Mouse (Mus musculus) ovary, postnatal 36 days (tissue): ENCODE results near the gene Evi5l.
A peak's percentile ranks its signal among the peaks of the same experiment; 100 is the strongest.

Source experiments
- DNase-seq: peaks from one replicate; pipeline ENCODE4 v3.0.0; 2022; ENCODE audit warnings: low spot score, mixed read lengths

The Evi5l gene

DNA sequence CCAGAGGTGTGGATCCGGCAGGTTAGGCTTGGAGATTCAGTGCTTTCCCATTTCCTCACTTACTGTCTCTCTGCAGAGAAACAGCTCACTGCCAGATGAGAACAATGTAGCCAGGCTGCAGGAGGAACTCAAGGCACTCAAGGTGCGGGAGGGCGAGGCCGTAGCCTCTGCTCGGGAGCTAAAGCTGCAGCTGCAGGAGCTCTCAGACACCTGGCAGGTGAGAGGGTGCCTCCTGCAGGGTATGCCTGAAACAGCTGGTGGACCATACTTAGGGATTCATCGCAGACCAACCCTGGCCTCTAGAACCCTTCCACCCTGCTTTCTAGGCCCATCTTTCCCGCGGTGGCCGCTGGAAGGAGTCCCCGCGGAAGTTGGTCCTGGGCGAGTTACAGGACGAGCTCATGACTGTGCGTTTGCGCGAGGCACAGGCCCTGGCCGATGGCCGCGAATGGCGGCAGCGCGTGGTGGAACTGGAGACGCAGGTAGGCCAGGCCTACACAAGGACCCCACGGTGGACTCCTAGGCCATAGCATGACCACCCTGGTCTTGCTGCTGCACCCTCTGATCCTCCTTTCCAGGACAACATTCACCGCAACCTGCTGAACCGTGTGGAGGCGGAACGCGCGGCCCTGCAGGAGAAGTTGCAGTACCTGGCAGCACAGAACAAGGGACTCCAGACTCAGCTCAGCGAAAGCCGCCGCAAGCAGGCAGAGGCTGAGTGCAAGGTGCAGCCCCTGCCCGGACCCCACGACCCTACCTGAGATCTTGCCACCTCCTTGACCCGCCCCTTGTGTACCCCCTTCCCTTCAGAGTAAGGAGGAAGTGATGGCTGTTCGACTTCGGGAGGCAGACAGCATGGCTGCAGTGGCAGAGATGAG, 39.1 kb downstream of the Evi5l start:
- no peak for DNase-seq

GRCm38 (mm10) chr8:4206182-4207015, 40.0 kb downstream of the Evi5l start:
- no peak for DNase-seq

DNA sequence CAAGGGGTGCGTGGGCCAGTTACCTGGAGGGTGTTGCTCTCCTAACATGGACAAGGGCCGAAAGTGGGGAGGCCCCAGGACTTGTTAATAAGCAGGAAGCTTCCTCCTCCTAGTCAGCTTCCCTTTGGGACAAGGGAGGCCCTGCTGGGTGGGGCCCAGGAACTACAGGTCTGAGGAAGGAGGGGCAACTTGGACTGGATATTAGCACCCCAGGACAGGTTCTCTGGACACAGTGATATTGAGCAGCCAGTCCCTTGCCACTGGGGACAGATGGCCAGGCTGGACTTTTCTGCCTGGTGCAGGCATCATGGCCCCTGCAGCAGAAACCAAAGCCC, 40.6 kb downstream of the Evi5l start:
- no peak for DNase-seq

- DNase-seq: no peak
These were observed 44.7 kb downstream of the Evi5l start for GRCm38 (mm10) chr8:4211097-4211496.

DNA sequence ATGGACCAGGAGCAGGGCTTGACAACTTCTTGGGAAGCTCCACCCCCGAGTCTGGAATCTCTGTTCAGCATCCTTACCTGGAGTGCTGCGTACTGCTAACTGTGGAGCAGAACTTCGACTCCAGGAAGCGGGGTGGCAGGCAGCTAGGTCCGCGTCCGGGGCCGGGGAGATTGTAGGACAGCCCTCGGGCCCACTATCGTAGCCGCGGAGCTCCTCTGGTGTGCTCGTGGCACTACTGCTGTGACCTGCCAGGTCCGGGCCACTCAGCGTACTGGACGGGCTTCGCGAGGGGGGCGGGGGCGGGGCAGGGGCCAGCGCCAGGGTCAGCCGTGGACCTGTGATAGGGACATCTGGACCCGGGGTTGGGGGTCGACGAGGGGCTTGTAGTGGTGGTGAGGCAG, 46.4 kb downstream of the Evi5l start:
- DNase-seq: peak; percentile 32

DNA sequence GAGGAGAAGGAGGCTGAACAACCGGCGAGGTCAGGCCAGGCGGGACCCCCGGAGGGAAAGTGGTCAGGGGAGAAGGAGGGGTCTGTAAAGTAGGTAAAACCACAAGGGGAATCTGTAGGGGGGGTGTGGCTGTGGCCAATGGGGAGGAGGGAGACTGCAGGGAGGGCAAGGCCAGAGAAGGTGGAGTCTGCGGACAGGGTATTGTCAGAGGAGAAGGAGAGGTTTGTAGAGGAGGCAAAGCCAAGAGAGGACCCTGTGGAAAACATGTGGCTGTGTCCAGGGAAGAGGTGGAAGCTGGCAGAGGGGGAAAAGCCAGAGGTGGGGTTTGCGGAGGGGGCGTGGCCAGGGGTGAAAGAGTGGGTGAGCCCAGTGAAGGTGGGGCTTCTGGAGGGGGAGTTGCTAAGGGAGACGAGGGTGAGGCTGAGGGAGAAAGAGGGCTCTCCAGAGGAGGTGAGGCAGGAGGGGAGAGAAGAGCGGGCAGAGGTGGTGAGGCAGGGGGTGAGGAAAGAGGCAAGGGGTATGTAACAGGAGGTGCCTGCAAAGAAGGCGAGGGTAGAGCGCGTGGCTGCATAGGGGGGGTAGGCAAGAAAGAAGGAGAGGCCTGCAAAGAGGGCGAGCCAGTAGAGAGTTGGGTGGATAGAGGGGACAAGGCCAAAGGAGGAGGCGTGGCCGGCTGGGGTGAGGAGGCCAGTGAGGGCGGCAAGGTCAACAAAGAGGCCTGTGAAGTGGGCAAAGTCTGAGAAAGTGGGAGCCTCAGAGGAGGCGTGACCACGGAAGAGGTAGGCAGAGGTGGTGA, 47.0 kb downstream of the Evi5l start:
- DNase-seq: peak; percentile 79

- peak; percentile 57 for DNase-seq
These were observed 47.9 kb downstream of the Evi5l start for GRCm38 (mm10) chr8:4214006-4214980.

- DNase-seq: no peak
These were observed 49.9 kb downstream of the Evi5l start for GRCm38 (mm10) chr8:4216296-4216695.

GRCm38 (mm10) chr8:4216791-4217621, 50.6 kb downstream of the Evi5l start, which contains the start of gene Prr36:
Gene Prr36, minus strand, starts transcription at chr8:4217459.
- peak; percentile 41 for DNase-seq

- no peak for DNase-seq
These were observed 53.2 kb downstream of the Evi5l start for GRCm38 (mm10) chr8:4219617-4220016.

DNA sequence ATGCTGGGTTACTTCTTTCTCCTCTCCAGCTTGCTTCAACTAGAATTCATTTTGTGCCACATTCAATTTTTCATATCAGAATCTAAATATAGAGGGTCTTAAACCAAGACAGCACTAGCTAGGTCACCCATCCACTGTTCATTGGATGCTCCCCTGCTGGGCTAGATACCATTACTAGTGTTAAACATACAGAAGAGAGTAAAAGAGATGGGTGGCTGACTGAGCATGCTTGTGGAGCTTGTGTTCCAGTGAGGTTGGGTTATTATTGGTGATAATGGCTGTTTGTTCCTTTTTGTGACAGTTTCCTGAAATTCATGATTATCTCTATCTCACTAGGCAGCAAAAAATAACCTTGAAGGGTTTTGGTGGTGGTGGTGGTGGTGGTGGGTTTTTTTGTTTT, 55.7 kb downstream of the Evi5l start:
- no peak for DNase-seq

DNA sequence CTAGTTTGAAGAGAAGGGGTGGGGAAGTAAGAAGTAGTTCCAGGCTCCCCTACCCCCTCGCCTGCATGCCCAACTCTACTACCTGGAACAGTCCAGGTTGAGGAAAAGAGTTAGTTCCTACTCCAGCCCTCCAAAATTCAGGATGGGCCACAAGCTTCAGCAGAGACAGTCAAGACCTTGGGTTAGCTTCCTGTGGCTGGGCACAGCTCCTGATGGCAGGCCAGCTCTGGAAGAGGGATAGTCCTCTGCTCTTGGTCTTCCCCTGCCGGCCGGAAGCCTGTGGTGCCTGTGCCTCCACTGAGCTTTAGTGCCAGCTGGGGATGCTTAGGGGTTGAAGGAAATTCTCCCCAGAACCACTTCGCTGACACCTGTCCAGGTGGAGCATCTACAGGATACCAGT, 60.0 kb downstream of the Evi5l start:
- DNase-seq: no peak

DNA sequence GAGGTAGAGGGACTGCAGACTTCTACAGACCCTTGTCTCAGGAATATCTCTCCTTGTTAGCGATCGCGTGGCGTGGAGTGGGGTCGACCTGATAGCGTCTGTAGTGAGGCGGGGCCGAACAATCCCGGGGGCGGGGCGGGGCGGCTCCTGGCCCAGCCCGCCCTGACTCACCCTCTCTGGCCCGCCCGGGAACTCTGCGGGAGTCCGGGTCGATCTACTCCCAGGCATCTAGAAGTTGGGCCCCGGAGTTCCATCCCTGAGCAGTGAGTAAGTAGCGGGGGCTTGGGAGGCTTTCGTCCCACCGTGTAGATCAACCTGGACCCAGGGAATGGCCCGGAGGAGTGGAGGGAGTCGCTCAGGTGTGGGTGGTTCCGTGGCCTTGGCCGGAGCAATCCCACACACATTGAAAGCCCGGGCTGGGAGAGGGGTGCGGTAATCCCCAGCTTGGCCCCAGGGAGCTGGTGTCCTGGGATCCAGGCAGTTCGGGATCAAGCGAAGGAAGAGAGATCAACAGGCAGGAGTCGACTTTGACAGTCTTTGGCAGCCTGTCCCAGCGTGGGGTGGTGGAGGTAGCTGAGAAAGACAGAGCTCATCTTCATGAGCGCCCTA, 60.5 kb downstream of the Evi5l start, which contains the start of gene Lrrc8e:
TSS of gene Lrrc8e (plus strand) at position 89 of the 609 bp plus-strand sequence.
- DNase-seq: peak; percentile 60

- DNase-seq: no peak
These were observed 61.6 kb downstream of the Evi5l start for GRCm38 (mm10) chr8:4227919-4228318.

DNA sequence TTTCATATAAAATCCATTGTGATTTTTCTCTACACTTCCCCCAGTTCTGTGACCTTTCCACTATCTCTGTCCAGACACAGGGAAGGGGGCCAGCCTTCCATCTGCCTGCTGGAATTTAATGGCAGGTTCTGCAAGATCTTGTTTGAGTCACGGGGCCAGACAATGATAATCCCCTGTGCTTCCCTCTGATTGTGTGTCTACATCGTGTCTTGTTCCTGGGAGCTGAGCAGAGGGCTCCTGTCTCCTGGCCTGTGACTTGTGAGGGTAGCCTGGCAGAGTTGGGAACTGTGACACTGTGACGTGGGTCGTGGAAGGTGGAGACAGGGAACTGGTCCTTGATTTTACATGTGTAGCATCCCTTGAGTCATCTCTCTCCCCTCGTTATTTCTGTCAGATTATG, 63.4 kb downstream of the Evi5l start:
- DNase-seq: no peak

DNA sequence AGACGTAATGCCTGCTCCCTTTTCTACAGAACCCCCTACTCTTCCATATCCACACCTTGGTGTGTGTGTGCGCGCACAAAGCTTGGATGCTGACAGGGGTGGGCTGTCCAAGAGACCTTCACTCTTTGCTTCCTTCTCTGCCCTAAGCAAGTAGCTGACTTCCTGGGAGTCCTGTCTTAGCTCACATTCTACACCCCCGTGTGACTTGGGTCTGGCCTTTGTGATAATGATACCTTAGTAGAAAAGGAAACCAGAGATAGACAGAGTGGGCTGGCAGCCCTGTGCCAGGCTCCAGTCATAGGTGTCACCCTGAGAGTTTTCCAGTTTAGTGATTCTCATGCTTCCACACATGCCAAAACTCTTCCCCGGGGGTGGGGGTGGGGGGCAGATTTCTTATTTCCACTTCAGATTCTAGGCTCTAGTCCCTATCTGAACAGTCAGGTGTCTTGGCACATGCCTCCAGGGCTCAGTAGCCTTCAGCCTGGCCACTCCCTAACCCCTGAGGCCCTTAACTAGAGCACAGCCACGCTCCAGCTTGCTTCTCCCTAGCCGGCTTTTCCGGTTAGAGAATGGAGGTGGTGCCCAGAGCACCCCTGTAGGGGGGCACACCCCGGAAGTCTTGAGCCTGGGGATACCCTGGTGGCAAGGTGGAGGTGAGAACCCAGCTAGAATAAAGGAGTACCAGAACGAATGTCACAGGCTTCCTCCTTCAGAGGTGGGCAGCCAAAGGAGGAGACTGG, 64.4 kb downstream of the Evi5l start:
- no peak for DNase-seq

GRCm38 (mm10) chr8:4237814-4238433, 71.6 kb downstream of the Evi5l start:
- no peak for DNase-seq

DNA sequence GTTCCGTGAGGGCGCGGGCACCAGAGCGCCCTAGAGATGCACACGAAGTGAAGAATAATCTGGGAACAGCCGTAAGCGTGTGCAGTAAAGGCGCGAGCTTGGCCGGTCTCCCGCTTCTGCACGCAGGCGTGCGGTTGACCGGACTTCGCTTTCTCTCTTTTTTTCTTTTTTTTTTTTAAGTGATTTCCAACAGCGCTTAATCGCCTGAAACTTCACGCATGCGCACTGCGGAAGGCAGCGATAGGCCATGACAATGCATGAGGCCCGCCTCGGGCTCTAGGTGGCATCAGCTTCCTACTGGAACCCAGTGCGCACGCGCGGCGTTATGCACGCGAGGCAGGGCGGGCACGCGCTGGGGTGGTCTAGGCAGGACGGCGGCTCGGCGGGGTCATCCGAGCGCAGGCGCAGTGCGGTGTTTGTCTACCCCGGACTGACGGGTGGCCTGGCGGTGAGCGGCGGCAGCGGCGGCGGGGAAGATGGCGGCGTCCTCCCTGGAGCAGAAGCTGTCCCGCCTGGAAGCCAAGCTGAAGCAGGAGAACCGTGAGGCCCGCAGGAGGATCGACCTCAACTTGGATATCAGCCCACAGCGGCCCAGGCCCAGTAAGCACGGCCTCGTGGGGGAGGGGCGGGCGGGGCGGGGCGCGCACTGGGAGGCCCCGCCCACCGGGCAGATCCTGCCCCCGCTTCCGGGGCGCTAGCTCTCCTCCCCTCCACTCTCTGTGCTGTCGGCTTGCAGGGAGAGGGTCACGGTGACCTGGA, 72.2 kb downstream of the Evi5l start, which contains the start of the genes Map2k7 and Gm49320:
TSS of gene Map2k7 (plus strand) at position 307 of the 759 bp plus-strand sequence.
TSS of gene Gm49320 (plus strand) at position 432 of the 759 bp plus-strand sequence.
- peak; percentile 100 for DNase-seq
